Mouse (Mus musculus): ENCODE results near the gene Arnt.
"Not testable (repeated sequence)": the region's sequence is repeated elsewhere in the genome, so short reads cannot be mapped to it uniquely, and the experiment has no call there.

The Arnt gene

DNA sequence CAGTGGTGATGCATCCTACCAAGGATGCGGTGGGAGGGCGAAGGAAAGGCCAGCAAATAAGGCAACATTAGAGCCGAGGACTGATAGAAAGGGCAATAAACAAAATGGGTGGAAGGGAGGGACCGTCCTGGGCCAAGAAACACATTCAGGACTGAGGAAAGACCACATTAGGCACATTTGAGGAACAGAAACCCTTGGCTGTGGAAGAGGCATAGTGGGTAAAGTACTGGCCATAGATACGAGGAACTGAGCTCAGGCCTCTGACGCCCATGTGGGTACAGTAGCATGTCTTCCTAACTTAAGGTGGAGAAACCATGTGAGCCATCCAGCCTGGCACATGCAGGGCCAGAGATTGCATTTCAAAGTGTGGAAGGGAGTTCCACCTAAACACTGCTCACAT is 95.6 kb downstream of the Arnt start:
- no peak for DNase-seq

DNA sequence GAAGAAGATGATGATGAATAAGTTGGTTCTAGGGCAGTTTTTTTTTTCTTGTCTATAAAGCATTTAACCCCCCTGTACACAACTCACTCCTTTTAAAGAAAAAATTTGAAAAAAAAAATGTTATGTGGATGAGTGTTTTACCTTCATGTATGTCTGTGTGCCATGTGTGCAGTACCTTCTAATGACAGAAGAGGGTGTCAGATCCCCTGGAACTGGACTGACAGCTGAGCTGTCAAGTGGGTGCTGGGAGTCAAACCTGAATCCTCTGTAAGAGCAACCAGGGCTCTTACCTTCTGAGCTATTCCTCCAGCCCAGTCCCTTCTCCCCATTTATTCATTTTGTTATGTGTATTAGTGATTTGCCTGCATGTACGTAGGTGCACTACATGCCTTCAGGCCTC is 96.8 kb downstream of the Arnt start:
- no peak for DNase-seq

DNA sequence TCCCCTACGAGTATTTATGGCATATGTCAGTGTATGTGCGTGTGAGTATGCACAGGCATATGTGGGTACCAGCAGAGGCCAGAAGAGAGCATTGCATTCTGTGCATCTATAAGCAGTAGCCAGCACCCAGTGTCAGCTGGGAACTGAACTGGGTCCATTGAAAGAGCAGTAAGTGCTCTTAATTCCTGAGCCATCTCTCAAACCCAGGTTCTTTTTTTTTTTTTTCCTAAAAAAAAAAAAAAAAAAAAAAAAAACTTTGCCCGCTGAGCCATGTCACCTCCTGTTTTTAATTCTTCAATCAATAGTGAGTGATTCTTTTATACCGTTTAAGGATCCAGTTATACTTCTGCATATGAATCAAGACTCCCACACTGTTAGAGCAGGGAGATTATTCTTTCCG is 99.2 kb downstream of the Arnt start:
- DNase-seq = no peak

DNA sequence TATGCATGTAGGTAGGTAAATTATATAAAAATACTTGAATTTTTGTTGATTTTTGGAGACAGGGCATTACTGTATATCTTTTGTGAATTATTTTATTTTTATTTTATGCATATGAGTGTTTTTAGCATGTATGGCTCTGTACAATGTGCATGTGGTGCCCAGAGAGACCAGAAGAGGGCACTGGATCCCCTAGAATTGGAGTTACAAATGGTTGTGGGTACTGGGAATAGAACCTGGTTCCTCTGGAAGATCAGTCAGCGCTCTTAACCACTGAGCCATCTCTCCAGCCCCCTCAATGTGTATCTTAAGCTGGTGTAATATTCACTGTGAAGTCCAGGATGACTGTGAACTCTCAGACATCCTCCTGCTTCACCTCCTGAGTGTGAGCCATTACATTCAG is 100.7 kb downstream of the Arnt start:
- DNase-seq = no peak

DNA sequence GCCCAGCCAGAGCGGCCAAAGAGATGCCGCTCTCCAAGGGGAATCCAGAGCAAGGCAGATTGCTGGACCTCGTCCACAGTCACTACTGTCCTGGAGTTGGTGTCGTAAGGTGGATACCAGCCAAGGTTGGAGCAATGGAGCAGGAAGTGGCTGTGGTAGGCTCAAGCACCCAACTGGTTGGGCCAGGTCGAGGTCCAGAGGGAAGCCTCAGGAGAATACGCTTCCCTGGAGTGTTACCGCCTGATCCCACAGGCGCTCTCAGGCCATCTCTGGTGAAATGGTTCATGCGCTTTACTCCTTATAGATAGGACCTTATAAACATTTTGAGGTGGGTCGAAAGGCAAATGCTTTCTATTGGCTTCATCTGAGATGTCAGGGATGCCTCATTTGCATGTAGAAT is 104.7 kb downstream of the Arnt start:
- DNase-seq = no peak

DNA sequence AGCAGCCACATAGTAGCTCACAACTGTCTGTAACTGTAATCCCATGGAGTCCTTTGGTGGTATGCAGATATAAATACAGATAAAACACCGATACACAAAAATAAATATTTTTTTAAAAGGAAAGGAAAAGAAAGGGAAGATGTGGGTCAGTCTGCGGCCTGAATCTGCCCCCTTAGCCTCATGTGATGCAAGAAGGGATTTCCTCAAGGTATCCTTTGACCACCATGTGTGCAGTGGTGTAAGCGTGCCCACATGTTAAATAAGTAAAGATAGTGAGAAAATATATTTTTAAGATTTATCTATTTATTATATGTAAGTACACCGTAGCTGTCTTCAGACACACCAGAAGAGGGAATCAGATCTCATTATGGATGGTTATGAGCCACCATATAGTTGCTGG is 105.6 kb downstream of the Arnt start:
- DNase-seq = no peak

DNA sequence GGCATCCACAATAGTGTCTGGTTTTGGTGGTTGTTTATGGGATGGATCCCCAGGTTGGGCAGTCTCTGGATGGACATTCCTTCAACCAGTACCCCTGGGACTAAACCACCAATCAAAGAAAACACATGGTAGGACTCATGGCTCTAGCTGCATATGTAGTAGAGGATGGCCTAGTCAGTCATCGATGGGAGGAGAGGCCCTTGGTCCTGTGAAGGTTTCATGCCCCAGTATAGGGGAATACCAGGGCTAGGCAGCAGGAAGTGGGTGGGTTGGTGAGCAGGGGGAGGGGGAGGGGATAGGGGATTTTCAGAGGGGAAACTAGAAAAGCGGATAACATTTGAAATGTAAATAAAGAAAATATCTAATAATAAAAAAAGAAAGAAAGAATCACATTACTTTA is 107.0 kb downstream of the Arnt start:
- not testable (repeated sequence) for DNase-seq

DNA sequence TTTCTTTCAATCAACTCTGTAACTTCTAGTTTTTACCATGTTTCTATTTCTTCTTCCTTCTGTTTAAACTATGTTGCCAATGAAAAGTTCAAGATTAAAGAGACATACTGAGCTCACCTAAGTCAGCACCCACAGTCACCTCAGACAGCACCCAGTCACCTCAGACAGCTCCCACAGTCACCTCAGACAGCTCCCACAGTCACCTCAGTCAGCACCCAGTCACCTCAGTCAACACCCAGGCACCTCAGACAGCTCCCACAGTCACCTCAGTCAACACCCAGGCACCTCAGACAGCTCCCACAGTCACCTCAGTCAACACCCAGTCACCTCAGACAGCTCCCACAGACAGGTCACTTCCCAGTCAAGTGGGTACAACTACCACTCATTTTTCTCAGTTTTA is 108.0 kb downstream of the Arnt start:
- no peak for DNase-seq

DNA sequence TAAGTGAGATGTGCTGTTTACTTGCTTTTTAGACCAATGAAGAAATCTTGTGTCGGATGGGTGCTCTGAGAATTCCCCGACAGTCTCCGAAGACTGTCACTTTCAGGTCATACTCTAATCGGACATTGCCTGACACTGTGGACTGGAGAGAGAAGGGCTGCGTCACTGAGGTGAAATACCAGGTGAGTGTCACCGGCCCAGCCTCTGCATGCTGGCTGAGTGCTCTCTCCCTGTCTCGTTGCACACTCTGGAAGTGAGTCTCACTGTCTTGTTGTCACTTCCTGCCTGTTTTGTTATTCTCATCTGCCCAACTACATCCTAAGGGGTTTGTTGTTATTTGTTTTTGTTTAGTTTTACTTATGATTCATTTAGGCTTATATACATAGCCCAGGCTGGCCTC is 108.8 kb downstream of the Arnt start:
- no peak for DNase-seq
